Mouse (Mus musculus): Measurements from ENCODE around the gene Chil5. TPM values are rescaled to one million over a fixed set of nuclear protein-coding genes. Genes with fewer than 3 reads are reported as not detected.
A peak's percentile ranks its signal among the peaks of the same experiment; 100 is the strongest.
"Not testable (repeated sequence)": the region's sequence is repeated elsewhere in the genome, so short reads cannot be mapped to it uniquely, and the experiment has no call there.

Chil5 gene
- polyA plus RNA-seq (2015; fragmentation: Nextera tagmentation; extraction: Ambion mirVana) = 0.19 and 0.21 TPM in 2 replicates

DNA sequence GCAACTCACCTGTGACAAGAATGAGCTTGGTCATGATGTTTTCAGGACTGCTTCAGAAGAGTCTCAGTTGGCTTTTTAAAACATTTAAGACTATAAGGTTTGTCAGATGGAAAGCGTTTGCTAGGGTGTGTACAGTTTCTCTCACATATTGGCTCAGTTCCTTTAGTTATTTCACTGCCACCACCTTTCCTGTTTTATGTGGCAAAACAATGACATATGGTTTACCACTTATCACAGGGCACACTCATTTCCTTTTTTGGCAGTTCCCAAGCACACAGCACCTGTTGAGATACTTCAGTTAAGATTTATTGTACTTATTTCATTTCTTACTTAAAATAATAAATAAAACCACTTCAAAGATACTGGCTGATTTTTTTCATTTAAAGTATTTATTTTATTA, at the start of gene Chil5:
Gene Chil5, minus strand, starts transcription at position 34 of the 400 bp plus-strand sequence.
- no peak within 1 kb of the TSS for H3K4me3 ChIP-seq
- H3K9me3 ChIP-seq = no peaks in the 10 kb centered on the region
- no peaks in the 10 kb centered on the region for H3K4me1 ChIP-seq
- H3K27me3 ChIP-seq = no peaks in the 10 kb centered on the region
- no peak within 1 kb of the TSS for H3K9ac ChIP-seq
- H3K36me3 ChIP-seq = no peaks in the 10 kb centered on the region
- 79% methylated on average over 1 of the region's 1 CpGs for WGBS
- no peak within 1 kb of the TSS for H3K4me2 ChIP-seq
- no peak for ATAC-seq (ENCODE audit: borderline replicate concordance, extremely low read depth, low FRiP score, low TSS enrichment)
- H3K27ac ChIP-seq = no peak within 1 kb of the TSS

DNA sequence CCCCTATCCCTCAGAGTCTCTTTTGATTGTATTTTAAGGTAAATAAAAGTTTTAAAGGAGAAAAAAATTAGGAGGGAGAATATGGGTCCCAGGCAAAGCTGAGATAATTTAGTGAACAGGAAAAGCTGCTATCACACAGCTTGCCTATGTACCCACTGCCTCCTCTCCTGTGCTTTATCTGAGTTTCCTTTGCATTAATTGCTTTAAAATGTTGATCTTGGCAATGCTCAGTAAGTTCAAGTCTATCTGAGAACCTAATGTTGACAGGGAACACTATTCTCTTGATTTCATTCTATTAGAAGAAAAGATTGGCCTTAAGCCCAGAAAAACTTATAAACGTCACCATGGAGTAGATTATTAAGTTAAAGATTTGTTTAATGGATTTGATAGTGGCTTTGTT, 42.2 kb upstream of the Chil5 start:
- no peak overlapping the region for H3K27ac ChIP-seq
- no peaks in the 10 kb centered on the region for H3K36me3 ChIP-seq
- no peak overlapping the region for H3K9ac ChIP-seq
- no peak for ATAC-seq (ENCODE audit: borderline replicate concordance, extremely low read depth, low FRiP score, low TSS enrichment)
- no peaks in the 10 kb centered on the region for H3K9me3 ChIP-seq
- no peaks in the 10 kb centered on the region for H3K27me3 ChIP-seq
- WGBS = 15% methylated on average over 1 of the region's 1 CpGs
- no peak overlapping the region for H3K4me3 ChIP-seq
- no peak overlapping the region for H3K4me2 ChIP-seq
- no peaks in the 10 kb centered on the region for H3K4me1 ChIP-seq

DNA sequence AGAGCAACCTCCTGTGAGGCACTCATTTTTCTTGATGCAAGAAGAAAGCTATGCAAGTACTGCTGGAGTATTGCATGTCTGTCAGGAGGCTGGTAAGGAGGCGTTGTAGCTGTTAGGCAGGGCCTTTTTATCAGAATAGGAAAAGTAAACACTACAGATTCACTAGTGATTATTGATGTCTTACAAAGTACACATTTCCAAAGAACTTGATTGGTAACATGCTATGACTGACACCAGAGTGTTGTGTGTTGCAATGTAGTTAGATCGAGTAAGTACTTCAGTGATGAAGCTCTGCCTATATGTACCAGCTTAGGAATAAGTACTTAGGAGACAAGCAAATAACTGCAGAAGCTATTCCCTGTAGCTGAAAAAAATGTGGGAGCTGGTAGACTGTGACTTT, 38.4 kb upstream of the Chil5 start:
- ATAC-seq (ENCODE audit: borderline replicate concordance, extremely low read depth, low FRiP score, low TSS enrichment) = no peak
- WGBS = 50% methylated on average over 2 of the region's 2 CpGs
- H3K27me3 ChIP-seq = no peaks in the 10 kb centered on the region
- no peak overlapping the region for H3K9ac ChIP-seq
- no peak overlapping the region for H3K4me2 ChIP-seq
- no peak overlapping the region for H3K27ac ChIP-seq
- H3K4me3 ChIP-seq = no peak overlapping the region
- H3K9me3 ChIP-seq = no peaks in the 10 kb centered on the region
- no peaks in the 10 kb centered on the region for H3K4me1 ChIP-seq
- no peaks in the 10 kb centered on the region for H3K36me3 ChIP-seq

DNA sequence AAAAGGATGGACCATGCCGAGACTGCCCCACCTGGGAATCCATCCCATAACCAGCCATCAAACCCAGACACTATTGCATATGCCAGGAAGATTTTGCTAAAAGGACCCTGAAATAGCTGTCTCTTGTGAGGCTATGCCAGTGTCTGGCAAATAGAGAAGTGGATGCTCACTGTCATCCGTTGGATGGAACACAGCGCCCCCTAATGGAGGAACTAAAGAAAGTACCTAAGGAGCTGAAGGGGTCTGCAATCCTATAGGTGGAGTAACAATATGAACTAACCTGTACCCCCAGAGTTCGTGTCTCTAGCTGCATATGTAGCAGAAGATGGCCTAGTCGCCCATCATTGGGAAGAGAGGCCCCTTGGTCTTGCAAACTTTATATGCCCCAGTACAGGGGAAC, 35.1 kb upstream of the Chil5 start:
- not testable (repeated sequence) for H3K27ac ChIP-seq; H3K4me2 ChIP-seq; H3K36me3 ChIP-seq; H3K27me3 ChIP-seq; H3K4me3 ChIP-seq; H3K9me3 ChIP-seq; H3K9ac ChIP-seq; H3K4me1 ChIP-seq; ATAC-seq (ENCODE audit: borderline replicate concordance, extremely low read depth, low FRiP score, low TSS enrichment)
- WGBS = 27% methylated on average over 5 of the region's 5 CpGs

DNA sequence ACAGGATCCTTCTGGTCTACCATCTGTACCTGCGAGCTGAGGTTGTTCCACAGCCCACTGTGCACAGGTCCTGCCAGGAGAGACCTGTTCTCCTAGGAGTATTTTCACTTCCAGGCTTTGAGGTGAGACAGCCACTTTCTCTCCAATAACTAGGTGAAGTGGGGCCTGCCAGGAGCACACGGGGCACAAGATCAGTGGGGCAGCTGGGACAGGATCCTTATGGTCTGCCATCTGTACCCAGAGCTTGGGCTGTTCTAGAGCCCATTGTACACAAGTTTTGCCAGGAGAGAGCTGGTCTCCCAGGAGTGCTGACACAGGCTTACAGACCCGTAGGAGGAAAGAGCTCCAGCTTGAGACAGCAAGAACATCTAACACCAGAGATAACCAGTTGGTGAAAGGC, 25.4 kb upstream of the Chil5 start:
- H3K9ac ChIP-seq = no peak overlapping the region
- 71% methylated on average over 3 of the region's 3 CpGs for WGBS
- H3K4me3 ChIP-seq = no peak overlapping the region
- H3K4me1 ChIP-seq = no peaks in the 10 kb centered on the region
- no peaks in the 10 kb centered on the region for H3K36me3 ChIP-seq
- no peaks in the 10 kb centered on the region for H3K27me3 ChIP-seq
- no peak for ATAC-seq (ENCODE audit: borderline replicate concordance, extremely low read depth, low FRiP score, low TSS enrichment)
- H3K27ac ChIP-seq = no peak overlapping the region
- H3K9me3 ChIP-seq = no peaks in the 10 kb centered on the region
- H3K4me2 ChIP-seq = no peak overlapping the region

DNA sequence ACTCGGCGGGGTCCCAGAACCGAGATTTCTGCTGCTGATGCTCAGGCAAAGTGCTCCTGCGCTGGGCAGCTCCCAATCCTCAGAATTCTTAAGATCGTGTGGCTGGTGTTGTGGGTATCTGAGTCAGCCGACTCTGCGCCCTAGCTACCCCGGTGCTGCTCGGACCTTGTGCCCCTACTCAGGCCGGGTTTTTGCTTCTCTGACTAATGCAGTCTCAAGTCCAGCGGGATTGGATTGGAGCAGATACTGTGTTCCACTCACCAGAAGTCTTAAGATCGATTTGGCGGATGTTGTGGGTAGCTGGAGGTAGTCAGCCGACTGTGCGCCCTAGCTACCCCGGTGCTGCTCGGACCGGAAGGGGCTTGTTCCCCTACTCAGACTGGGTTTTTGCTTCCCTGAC, 19.3 kb upstream of the Chil5 start:
- Histone ChIP-seq H3K27me3 (no peaks in the 10 kb centered on the region), H3K4me2 (no peak overlapping the region), H3K27ac (no peak overlapping the region), H3K9ac (no peak overlapping the region), H3K36me3 (no peaks in the 10 kb centered on the region), H3K9me3 (no peaks in the 10 kb centered on the region), H3K4me3 (no peak overlapping the region), H3K4me1 (no peaks in the 10 kb centered on the region)
- 63% methylated on average over 18 of the region's 18 CpGs for whole genome bisulfite sequencing
- no peak for ATAC-seq (ENCODE audit: borderline replicate concordance, extremely low read depth, low FRiP score, low TSS enrichment)

DNA sequence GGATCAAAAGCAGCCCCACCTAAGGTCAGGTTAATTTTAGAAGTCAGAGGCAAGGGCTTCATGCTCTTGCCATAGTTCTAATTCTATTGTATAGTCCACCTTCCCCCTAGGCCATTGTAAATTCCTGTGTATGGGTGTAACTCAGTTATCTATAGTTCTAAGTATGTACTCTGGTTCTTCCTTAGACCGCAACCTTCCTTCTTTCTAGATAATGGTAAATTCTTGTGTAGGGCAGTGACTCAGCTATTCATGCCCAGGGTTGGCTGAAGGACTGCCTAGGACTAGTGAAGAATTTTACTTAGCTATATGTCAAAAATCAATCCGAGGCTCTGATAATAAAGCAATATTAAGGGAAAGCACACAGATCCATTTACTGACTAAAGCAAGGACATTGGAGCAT, 7.7 kb upstream of the Chil5 start:
- Histone ChIP-seq H3K4me2 (no peak overlapping the region), H3K36me3 (no peaks in the 10 kb centered on the region), H3K4me1 (no peaks in the 10 kb centered on the region), H3K27ac (no peak overlapping the region), H3K9me3 (no peaks in the 10 kb centered on the region), H3K9ac (no peak overlapping the region), H3K4me3 (no peak overlapping the region), H3K27me3 (no peaks in the 10 kb centered on the region)
- WGBS = 80% methylated on average over 2 of the region's 2 CpGs
- no peak for ATAC-seq (ENCODE audit: borderline replicate concordance, extremely low read depth, low FRiP score, low TSS enrichment)

DNA sequence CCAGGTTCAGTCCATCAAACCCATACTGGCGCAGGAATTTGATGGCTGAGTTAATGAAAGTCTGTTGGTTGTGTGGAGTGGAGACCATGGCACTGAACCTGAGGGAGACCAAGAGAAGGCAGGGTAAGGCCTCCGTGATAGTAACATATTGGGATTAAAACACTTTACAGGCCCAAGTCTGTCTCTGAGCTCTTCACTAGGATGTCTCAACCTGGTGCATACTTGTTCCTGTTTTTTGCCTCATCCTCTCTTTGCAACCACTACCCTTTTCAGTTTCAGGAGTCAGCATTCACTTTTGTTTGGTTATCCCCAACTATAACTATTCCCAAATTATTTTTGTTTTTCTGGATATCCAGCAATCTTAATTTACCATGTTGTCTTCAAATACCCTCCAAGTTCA, 8.5 kb downstream of the Chil5 start:
- Histone ChIP-seq H3K9ac (no peak overlapping the region), H3K4me3 (no peak overlapping the region), H3K9me3 (no peaks in the 10 kb centered on the region), H3K27me3 (no peaks in the 10 kb centered on the region), H3K4me1 (no peaks in the 10 kb centered on the region), H3K36me3 (no peaks in the 10 kb centered on the region), H3K27ac (no peak overlapping the region), H3K4me2 (no peak overlapping the region)
- 80% methylated on average over 2 of the region's 2 CpGs for WGBS
- no peak for ATAC-seq (ENCODE audit: borderline replicate concordance, extremely low read depth, low FRiP score, low TSS enrichment)

DNA sequence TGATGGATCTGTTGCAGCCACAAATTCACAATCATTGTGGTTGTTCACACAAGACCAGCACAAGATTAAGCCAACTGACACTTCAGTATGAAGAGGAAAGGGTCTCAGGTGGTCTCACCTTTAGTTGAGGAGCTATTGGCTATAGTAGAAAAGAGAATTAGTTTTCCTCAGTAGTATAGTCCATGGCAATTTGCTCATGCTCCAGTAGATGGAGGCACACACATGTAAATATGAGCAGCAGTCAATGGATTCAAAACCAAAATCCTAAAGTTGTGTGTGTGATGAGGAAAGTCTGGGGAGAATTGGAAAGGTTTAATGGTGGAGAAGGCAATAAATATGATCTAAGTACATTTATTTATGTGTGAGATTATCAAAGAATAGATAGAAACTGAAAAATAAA, 10.8 kb downstream of the Chil5 start:
- no peak overlapping the region for H3K4me2 ChIP-seq
- H3K9ac ChIP-seq = no peak overlapping the region
- H3K27me3 ChIP-seq = no peaks in the 10 kb centered on the region
- no peaks in the 10 kb centered on the region for H3K4me1 ChIP-seq
- no peak overlapping the region for H3K4me3 ChIP-seq
- no peak overlapping the region for H3K27ac ChIP-seq
- H3K9me3 ChIP-seq = no peaks in the 10 kb centered on the region
- no peaks in the 10 kb centered on the region for H3K36me3 ChIP-seq
- ATAC-seq (ENCODE audit: borderline replicate concordance, extremely low read depth, low FRiP score, low TSS enrichment) = no peak

DNA sequence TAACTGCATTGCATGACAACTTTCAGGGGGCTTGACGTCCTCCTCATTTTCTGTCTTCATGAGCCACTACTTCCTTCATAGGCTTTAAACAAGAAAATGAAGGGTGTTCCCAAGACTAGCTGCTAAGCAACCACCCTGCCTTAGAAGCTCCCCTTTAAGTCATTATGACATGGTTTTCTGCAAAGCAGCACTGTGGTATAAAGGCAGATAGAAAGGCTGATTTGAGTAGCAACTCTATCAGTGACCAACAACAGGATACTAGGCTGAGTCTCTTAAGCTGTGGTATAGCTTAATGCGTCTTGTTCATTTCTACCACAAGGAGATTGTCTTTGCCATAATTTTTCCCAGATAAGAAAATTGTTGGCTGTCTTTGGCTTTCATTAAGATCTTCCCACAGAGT, 18.1 kb downstream of the Chil5 start, which contains the start of gene Pifo:
Gene Pifo, minus strand, starts transcription at position 101 of the 400 bp plus-strand sequence.
- H3K9me3 ChIP-seq = no peaks in the 10 kb centered on the region
- no peaks in the 10 kb centered on the region for H3K27me3 ChIP-seq
- H3K4me3 ChIP-seq = no peak within 1 kb of the TSS
- H3K27ac ChIP-seq = no peak within 1 kb of the TSS
- H3K9ac ChIP-seq = no peak within 1 kb of the TSS
- no peaks in the 10 kb centered on the region for H3K36me3 ChIP-seq
- no peak within 1 kb of the TSS for H3K4me2 ChIP-seq
- no peaks in the 10 kb centered on the region for H3K4me1 ChIP-seq
- WGBS = 81% methylated on average over 2 of the region's 2 CpGs
- no peak for ATAC-seq (ENCODE audit: borderline replicate concordance, extremely low read depth, low FRiP score, low TSS enrichment)

DNA sequence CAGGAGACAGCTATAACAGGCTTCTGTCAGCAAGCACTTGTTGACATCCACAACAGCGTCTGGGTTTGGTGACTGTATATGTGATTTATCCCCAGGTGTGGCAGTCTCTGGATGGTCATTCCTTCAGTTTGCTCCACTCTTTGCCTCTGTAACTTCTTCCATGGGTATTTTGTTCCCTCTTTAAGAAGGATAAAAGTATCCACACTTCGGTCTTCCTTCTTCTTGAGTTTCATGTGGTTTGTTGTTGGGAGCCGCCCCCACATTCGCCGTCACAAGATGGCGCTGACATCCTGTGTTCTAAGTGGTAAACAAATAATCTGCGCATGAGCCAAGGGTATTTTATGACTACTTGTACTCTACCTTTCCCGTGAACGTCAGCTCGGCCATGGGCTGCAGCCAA, 29.3 kb downstream of the Chil5 start:
- H3K36me3 ChIP-seq; H3K9ac ChIP-seq; H3K27ac ChIP-seq; H3K4me3 ChIP-seq; H3K27me3 ChIP-seq; ATAC-seq (ENCODE audit: borderline replicate concordance, extremely low read depth, low FRiP score, low TSS enrichment); H3K4me1 ChIP-seq; H3K9me3 ChIP-seq; H3K4me2 ChIP-seq: not testable (repeated sequence)
- WGBS = 61% methylated on average over 10 of the region's 10 CpGs

DNA sequence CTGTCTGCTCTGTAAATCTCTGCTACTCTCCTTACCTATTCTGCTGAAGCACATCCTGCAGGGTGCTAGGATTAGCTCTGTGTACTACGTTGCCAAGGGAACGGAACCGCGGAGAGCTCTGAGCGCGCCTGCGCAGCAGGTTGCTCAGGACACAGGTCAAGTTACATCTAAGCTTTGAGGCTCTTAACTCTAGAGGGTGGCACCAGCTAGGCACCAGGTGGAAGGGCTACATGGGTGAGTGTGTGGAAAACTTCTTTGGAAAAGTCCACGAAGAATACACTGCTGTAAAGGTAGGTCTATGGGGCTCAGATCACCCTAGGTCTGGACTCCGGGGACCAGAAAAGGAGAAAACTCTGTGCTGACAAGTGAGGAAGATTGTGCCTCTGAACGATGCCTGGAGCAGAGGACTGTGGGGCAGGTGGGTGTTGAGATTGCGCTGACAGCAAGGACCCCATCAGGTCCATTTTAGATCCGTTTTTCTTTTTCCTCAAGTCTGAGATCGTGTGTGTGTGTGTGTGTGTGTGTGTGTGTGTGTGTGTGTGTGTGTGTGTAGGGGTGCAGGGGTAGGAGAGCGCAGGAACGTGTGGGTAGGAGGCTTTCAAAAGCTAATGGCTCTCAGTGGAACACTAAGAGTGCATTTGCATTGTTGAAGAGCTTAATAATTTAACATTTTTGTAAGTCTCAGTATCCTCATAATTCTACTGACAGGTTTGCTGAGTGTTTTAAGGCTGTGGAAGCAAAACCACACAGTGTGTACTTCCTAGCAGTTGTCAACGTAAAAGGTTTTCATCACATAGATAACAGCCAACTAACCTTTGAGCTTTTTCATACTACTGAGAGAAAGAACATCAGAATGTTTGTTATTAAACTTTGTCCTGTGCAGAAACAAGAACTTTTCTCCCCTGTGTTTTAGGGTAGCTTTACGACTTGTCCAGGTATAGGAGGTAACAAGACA, 30.9 kb downstream of the Chil5 start:
- no peaks in the 10 kb centered on the region for H3K9me3 ChIP-seq
- 0 out of 2 replicates have a peak, but pooled peaks cover 5% of the 10 kb centered on the region for H3K4me1 ChIP-seq
- no peak overlapping the region for H3K4me3 ChIP-seq
- H3K9ac ChIP-seq = no peak overlapping the region
- ATAC-seq (ENCODE audit: borderline replicate concordance, extremely low read depth, low FRiP score, low TSS enrichment) = peak; percentile 85
- 20% methylated on average over 17 of the region's 17 CpGs for WGBS
- no peak overlapping the region for H3K27ac ChIP-seq
- no peaks in the 10 kb centered on the region for H3K27me3 ChIP-seq
- no peaks in the 10 kb centered on the region for H3K36me3 ChIP-seq
- H3K4me2 ChIP-seq = peak overlapping the region; percentile 37

Data from lung, embryonic 15.5 days (tissue).